Mouse (Mus musculus) urinary bladder, adult 18-20 months (tissue): ENCODE data around the gene F830045P16Rik.

ENCODE experiments used
- DNase-seq, 2 experiments: peaks; one replicate each; pipeline ENCODE4 v3.0.0; 2022; ENCODE audit warnings: low spot score in 2 of 2, mixed read lengths in 2 of 2

Gene F830045P16Rik

GRCm38 (mm10) chr2:129536377-129536776, at the start of gene F830045P16Rik:
F830045P16Rik (minus strand) TSS chr2:129536602.
- DNase-seq = no peak

GRCm38 (mm10) chr2:129585904-129586514, 49.6 kb upstream of the F830045P16Rik start:
- no peak for DNase-seq

- no peak for DNase-seq
Observed at GRCm38 (mm10) chr2:129584905-129585304, 48.5 kb upstream of the F830045P16Rik start.

- DNase-seq = no peak
Observed at GRCm38 (mm10) chr2:129582261-129582660, 45.9 kb upstream of the F830045P16Rik start.

GRCm38 (mm10) chr2:129581826-129582225, 45.4 kb upstream of the F830045P16Rik start:
- DNase-seq = no peak

- DNase-seq = no peak
Observed at GRCm38 (mm10) chr2:129580656-129581055, 44.3 kb upstream of the F830045P16Rik start.

GRCm38 (mm10) chr2:129576611-129577447, 40.4 kb upstream of the F830045P16Rik start:
- no peak for DNase-seq

- no peak for DNase-seq
Observed at GRCm38 (mm10) chr2:129575113-129575512, 38.7 kb upstream of the F830045P16Rik start.

GRCm38 (mm10) chr2:129574395-129575046, 38.1 kb upstream of the F830045P16Rik start:
- DNase-seq = no peak

- no peak for DNase-seq
Observed at GRCm38 (mm10) chr2:129573701-129574273, 37.4 kb upstream of the F830045P16Rik start.

- DNase-seq = no peak
Observed at GRCm38 (mm10) chr2:129569556-129569955, 33.2 kb upstream of the F830045P16Rik start.

GRCm38 (mm10) chr2:129569120-129569519, 32.7 kb upstream of the F830045P16Rik start:
- DNase-seq = no peak

GRCm38 (mm10) chr2:129563944-129564709, 27.7 kb upstream of the F830045P16Rik start:
- no peak for DNase-seq

- no peak for DNase-seq
Observed at GRCm38 (mm10) chr2:129561796-129562195, 25.4 kb upstream of the F830045P16Rik start.

- no peak for DNase-seq
Observed at GRCm38 (mm10) chr2:129558875-129559219, 22.4 kb upstream of the F830045P16Rik start.

GRCm38 (mm10) chr2:129558008-129558874, 21.8 kb upstream of the F830045P16Rik start:
- DNase-seq = no peak

GRCm38 (mm10) chr2:129556081-129556480, 19.7 kb upstream of the F830045P16Rik start:
- DNase-seq = no peak

- DNase-seq = no peak
Observed at GRCm38 (mm10) chr2:129550781-129551180, 14.4 kb upstream of the F830045P16Rik start.

- DNase-seq = no peak
Observed at GRCm38 (mm10) chr2:129549537-129550135, 13.2 kb upstream of the F830045P16Rik start.

- no peak for DNase-seq
Observed at GRCm38 (mm10) chr2:129546772-129547171, 10.4 kb upstream of the F830045P16Rik start.
